Mouse (Mus musculus) T-helper 2 cell (primary cell): ENCODE data around the gene Prss32.
"Not testable (repeated sequence)": the region's sequence is repeated elsewhere in the genome, so short reads cannot be mapped to it uniquely, and the experiment has no call there.

Experiments used
- in situ Hi-C: fragments of 300-600 bp; cut with MboI, MseI; formaldehyde crosslinking; loops from one replicate; pipeline ENCODE4 v1.15.1; 2025; ENCODE audit warnings: high pct_unique_total_duplicates

Gene Prss32

GRCm38 (mm10) chr17:23836006-23836575, 7.6 kb upstream of the Prss32 start, which contains the start of gene Prss33:
Prss33 (minus strand) TSS chr17:23836056.
- in situ Hi-C loops: no loop called here

- in situ Hi-C loops: no loop called here
Observed at GRCm38 (mm10) chr17:23841145-23841544, 2.5 kb upstream of the Prss32 start.

- in situ Hi-C loops: no loop called here
Observed at GRCm38 (mm10) chr17:23843141-23843811, 379 bp upstream of the Prss32 start.

- in situ Hi-C loops: loop anchor here (5.0 to 25.0 kb wide), 3 partner anchors 73 to 645 kb away; partner anchors contain the start of gene Sbpl
Observed at GRCm38 (mm10) chr17:23850028-23850427, 6.4 kb downstream of the Prss32 start.

GRCm38 (mm10) chr17:23850853-23851749, 7.4 kb downstream of the Prss32 start:
- in situ Hi-C loops: loop anchor here (5.0 to 25.0 kb wide), 3 partner anchors 74 to 646 kb away; partner anchors contain the start of gene Sbpl

- in situ Hi-C loops: loop anchor here (5.0 to 25.0 kb wide), 3 partner anchors 76 to 648 kb away; partner anchors contain the start of gene Sbpl
Observed at GRCm38 (mm10) chr17:23853292-23853691, 9.6 kb downstream of the Prss32 start.

- in situ Hi-C loops: loop anchor here (5.0 to 25.0 kb wide), 3 partner anchors 77 to 649 kb away; partner anchors contain the start of gene Sbpl
Observed at GRCm38 (mm10) chr17:23854229-23854765, 10.6 kb downstream of the Prss32 start.

GRCm38 (mm10) chr17:23857193-23857592, 13.5 kb downstream of the Prss32 start:
- in situ Hi-C loops: loop anchor here (10.0 to 25.0 kb wide), 2 partner anchors 105 to 652 kb away; partner anchors contain the start of gene Sbpl

GRCm38 (mm10) chr17:23857913-23858312, 14.3 kb downstream of the Prss32 start:
- in situ Hi-C loops: loop anchor here (10.0 to 25.0 kb wide), 2 partner anchors 104 to 653 kb away; partner anchors contain the start of gene Sbpl

- in situ Hi-C loops: loop anchor here (25.0 kb wide), 1 partner anchor 99 kb away; the partner anchor contains the start of gene Sbpl
Observed at GRCm38 (mm10) chr17:23862926-23863325, 19.3 kb downstream of the Prss32 start.

- in situ Hi-C loops: loop anchor here (25.0 kb wide), 1 partner anchor 95 kb away; the partner anchor contains the start of gene Sbpl
Observed at GRCm38 (mm10) chr17:23867756-23868155, 24.1 kb downstream of the Prss32 start, which contains the start of gene Prss21. Prss21 (plus strand) TSS chr17:23868056.

GRCm38 (mm10) chr17:23868513-23868912, 24.9 kb downstream of the Prss32 start:
- in situ Hi-C loops: loop anchor here (25.0 kb wide), 1 partner anchor 94 kb away; the partner anchor contains the start of gene Sbpl

- in situ Hi-C loops: loop anchor here (25.0 kb wide), 1 partner anchor 88 kb away; the partner anchor contains the start of gene Sbpl
Observed at GRCm38 (mm10) chr17:23873884-23874856, 30.5 kb downstream of the Prss32 start.

GRCm38 (mm10) chr17:23876741-23877140, 33.1 kb downstream of the Prss32 start:
- in situ Hi-C loops: no loop called here

GRCm38 (mm10) chr17:23877166-23877565, 33.5 kb downstream of the Prss32 start:
- in situ Hi-C loops: no loop called here

- in situ Hi-C loops: not testable (repeated sequence)
Observed at GRCm38 (mm10) chr17:23880576-23880975, 36.9 kb downstream of the Prss32 start, which contains the start of the genes Dcpp1 and Dcpp2. Dcpp1 (plus strand) TSS chr17:23880876. Dcpp2 (plus strand) TSS chr17:23880880.
